Comparison of ENCODE assay signal across 15 mouse cellular contexts in genomic region chr14:48525055-48525454, GRCm38 (mm10).
"Had no signal": no experiment of that assay in that cellular context is flagged by ENCODE, and none has a peak within 500 bp of the region (broad histone marks: within the 10 kb centered on the region; RNA-seq: fewer than 3 reads in every experiment).

No protein-coding gene starts in this region.

- H3K9me3 ChIP-seq: midbrain, embryonic 10.5 days; midbrain, embryonic 12.5 days; midbrain, embryonic 15.5 days; neural tube, embryonic 12.5 days had no signal

- H3K9ac ChIP-seq: lung, embryonic 14.5 days; midbrain, embryonic 12.5 days; midbrain, embryonic 15.5 days; neural tube, embryonic 12.5 days had no signal

- DNase-seq: lung, embryonic 14.5 days; lung, postnatal 10 days; lung, postnatal 4 days; retina, postnatal 1 day; right cerebral cortex, adult 18-20 months; right cerebral cortex, postnatal 25 days; right cerebral cortex, postnatal 4 days; spleen, adult 18-20 months; thymus, adult 18-20 months; thymus, postnatal 14 days; thymus, postnatal 36 days had no signal

- H3K4me1 ChIP-seq: neural tube, embryonic 12.5 days had no signal

- H3K4me3 ChIP-seq: midbrain, embryonic 10.5 days; midbrain, embryonic 12.5 days; midbrain, embryonic 15.5 days; neural tube, embryonic 12.5 days had no signal

- H3K27ac ChIP-seq: midbrain, embryonic 10.5 days; midbrain, embryonic 12.5 days; midbrain, embryonic 15.5 days; neural tube, embryonic 12.5 days had no signal

- H3K36me3 ChIP-seq: midbrain, embryonic 10.5 days; midbrain, embryonic 12.5 days; midbrain, embryonic 15.5 days; neural tube, embryonic 12.5 days had no signal

- H3K4me2 ChIP-seq: lung, embryonic 14.5 days; midbrain, embryonic 12.5 days; midbrain, embryonic 15.5 days; neural tube, embryonic 12.5 days had no signal
